Mouse (Mus musculus) large intestine, adult 2 months (tissue): ENCODE data around the gene Kazn. TPM values are rescaled to one million over a fixed set of nuclear protein-coding genes. Genes with fewer than 3 reads are reported as not detected.

Experiments
- DNase-seq: peaks from one replicate; pipeline ENCODE4 v3.0.0-alpha.2; 2012; ENCODE audit warnings: low read depth, low spot score
- WGBS: fragments of 180-500 bp; shearing (Covaris S2); methylation state at CpG from one replicate; pipeline ENCODE4 v1.1.7; 2018; 5-methylcytosine and 5-hydroxymethylcytosine counted together
- polyA plus RNA-seq: library from polyadenylated mRNA; depleted of rRNA; stranded (reverse); fragments of >200 nt; gene quantifications from 2 replicates; pipeline ENCODE4 v1.2.3, GENCODE M21; 2012

Kazn gene
- polyA plus RNA-seq, 1 experiment, result 7.3 TPM

DNA sequence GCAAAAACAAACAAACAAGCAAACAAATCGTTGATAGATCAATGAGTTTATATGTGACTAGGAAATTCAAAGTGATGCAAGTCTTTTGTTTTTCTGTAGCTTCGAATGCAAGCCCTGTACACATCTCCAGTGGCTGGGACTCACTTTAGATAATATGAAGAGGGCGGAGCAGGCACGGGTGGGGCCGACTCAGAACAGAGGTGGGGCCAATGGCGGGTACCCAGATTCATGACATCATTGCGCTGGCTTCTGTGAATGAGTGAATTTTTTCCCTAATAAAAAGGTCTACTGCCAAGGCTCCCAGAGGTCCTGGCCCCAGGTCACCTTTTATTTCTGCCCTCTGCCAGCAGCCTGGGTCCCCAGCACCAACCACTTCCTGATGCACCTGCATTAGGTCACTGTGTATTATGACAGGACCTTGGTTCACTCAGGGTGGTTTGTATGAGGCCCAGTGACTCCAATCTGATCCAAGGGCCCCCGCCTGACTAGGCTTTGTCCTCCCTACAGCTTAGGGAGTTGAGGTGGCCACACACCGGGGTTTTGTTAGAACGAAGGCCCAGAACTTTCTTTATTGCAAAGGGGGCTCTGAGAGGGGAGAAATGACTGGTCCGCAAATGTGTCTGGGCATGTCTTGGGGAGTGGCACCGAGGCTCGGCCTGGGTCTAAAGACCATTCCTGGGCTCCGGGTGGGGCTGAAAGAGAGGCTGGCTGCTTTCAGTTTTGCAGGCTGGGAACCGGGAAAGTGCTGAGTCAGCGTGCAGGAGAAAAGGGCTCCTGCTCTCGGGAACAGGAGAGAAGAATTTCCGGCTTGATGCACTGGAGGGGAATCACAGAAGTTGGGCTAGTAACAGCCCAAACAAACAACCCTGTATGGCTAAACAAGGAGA, 68.1 kb downstream of the Kazn start:
- DNase-seq, result peak; percentile 79
- WGBS, result 24% methylated on average over 18 of the region's 18 CpGs

DNA sequence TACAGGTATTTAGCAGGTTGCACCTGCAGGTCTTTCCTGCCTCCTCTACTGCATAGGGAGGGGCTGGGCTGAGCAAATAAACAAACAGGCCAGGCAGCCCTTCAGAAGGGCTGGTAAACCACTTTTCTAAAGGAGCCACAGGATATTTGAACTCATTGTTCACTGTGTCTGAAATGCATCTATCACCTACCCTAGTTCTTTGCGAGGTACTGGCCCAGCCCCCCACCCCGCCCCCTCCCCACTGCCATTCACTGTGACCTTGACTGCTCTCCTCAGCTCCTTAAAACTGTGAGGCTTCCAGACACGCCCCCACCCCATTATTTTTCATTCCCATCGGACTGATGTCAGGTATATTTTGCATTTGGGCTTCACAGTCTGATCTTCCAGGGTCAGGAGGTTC, 69.6 kb downstream of the Kazn start:
- WGBS, result 68% methylated on average over 4 of the region's 4 CpGs
- DNase-seq, result no peak

DNA sequence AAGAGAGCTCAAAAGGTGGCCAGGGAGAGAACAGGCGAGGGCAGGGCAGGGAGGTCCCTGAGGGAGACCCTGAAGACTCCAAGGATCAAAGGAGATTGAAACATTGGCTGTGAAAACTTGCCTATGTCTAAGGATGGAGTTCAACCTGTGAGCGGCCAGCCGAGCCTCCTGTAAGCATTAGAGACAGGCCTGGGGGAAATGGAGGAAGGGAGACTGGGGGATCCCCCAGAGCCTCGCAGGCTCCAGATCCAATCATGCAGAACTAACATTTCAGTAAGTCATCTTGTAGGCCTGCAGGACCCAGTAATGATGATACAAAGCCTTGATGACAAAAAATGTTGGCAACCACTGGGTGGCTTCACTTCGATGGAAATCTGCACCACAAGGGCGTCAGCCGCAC, 70.8 kb downstream of the Kazn start:
- WGBS, result 82% methylated on average over 7 of the region's 7 CpGs
- DNase-seq, result no peak

DNA sequence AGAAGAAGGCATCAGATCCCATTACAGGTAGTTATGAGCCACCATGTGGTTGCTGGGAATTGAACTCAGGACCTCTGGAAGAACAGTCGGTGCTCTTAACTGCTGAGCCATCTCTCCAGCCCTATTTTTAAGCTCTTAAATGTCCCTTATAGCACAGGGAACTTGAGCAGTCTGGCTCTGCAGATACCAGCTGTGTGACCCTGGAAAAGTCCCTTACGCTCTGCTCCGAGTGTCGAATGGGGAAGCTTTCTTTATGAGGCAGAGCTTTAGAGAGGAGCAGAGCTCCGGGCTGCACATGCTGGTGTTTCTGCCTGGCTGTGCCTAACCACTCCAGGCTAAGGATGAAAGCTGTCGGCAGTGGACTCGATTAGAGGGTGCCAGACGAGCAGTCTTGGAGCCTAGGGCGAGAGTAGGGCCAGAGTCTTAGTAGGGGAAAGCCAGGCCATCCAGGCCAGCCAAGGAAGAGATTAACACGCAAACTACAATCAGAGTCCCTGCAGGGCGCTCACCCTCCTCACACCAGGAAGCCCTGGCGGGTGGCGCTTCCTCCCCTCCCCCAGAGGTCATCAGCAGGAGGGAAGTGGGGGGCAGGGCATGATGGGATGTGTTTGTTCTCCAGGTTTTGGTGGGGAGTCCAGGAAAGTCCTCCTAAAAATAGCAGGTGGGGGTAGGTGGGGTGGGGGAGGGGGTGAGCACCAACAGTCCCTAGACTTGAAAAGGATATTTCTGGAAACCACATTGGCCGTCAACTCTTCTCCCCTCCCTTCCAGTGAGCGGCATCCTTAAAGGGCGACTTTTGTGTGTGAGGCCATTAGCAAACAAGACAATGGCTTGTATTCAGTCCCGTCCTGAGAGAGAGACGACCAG, 73.1 kb downstream of the Kazn start:
- 59% methylated on average over 18 of the region's 18 CpGs for WGBS
- DNase-seq, result no peak

DNA sequence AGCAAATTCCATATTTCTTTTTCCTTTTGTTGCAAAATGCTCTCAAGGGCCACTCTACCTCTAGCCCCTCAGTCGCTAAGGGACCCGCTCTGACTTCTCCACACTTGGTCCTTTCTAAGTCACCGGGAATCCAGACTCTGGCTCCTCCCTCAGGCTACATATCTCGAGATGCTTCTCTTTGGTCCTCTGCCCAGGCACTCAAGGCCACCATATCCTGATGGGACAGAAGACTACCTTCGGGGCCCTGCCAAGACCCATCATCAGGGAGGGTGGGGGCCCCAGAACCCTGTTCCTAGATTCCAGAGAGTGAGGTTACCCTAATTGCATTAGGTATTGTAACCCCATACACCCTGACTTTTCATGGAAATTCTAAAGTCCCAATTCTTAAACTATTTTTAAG, 73.8 kb downstream of the Kazn start:
- WGBS, result 75% methylated on average over 5 of the region's 5 CpGs
- DNase-seq, result no peak

DNA sequence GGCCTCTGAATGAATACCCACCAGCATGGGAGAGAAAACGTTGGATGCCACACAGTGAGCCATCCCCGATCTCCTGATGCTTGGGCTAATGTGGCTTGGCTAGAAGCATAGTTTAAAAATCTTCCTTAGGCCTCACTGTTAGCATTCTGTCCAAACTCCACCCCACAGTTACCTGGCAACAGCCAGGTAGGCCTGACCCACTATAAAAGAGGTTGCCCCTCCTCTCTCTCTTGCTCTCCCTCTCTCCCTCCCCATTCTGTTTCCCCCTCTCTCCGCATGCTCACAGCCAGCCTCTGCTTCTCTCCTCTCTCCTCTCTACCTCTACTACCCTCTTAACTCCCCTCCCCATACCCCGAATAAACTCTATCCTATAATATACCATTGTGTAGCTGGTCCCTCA, 74.8 kb downstream of the Kazn start:
- 54% methylated on average over 4 of the region's 4 CpGs for WGBS

DNA sequence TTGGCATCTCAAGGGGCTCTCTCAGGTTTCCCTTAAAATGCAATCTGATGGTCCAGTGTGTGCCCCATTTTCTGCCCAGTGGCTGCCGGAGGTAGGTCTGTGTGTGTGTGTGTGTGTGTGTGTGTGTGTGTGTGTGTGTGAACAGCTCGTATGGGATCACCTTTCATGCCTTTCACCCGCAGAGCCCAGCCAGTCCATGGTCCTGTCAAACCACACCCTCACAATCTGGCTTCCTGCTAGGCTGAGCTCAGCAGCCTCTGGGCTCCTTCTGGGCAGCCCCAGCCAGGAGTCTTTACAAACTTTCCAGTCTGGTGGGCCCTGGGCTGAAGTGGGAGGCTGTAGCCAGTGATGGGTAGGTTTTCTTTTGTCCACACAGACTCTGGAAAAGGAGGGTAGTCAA, 75.3 kb downstream of the Kazn start:
- WGBS, result 40% methylated on average over 3 of the region's 3 CpGs
- DNase-seq, result no peak

More for the DNA sequence above, 74.8 kb downstream of the Kazn start:
- no peak for DNase-seq

DNA sequence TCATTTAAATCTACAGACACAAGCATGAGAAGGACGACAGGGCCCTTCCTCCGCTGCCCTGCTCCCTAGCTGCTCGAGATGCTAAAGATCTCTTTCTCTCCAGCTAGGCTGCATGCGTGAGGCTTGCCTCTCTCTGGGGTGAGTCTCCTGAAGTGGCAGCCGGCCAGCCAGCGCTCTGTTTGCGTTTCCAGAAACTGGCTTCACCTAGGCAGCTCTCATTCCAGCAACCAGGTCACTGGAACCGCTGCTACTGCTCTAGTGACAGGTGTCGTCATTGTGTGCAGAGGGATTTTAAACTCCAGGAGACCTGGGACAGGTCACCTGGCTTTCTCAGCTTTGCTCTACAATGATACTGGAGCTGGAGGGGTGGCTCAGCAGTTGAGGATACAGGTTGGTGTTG, 76.5 kb downstream of the Kazn start:
- 65% methylated on average over 9 of the region's 9 CpGs for WGBS

DNA sequence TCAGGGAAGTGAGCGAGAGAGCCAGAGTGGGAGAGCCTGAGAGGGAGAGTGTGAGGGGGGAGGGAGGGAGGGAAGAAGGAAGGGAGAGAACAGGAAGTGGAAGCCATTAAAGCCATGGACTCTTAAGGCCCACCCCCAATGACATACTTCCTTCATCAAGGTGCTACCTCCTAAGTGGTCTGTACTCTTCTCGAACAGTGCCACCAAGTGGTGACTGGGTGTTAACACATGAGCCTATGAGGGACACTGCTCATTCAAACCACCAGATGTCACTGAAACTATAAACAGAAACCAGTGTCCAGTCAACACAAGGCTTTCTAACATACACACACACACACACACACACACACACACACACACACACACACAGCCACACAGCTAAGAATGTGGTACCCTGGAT, 77.1 kb downstream of the Kazn start:
- 100% methylated on average over 2 of the region's 2 CpGs for WGBS
- DNase-seq, result no peak

More for the DNA sequence above, 76.5 kb downstream of the Kazn start:
- DNase-seq, result no peak

DNA sequence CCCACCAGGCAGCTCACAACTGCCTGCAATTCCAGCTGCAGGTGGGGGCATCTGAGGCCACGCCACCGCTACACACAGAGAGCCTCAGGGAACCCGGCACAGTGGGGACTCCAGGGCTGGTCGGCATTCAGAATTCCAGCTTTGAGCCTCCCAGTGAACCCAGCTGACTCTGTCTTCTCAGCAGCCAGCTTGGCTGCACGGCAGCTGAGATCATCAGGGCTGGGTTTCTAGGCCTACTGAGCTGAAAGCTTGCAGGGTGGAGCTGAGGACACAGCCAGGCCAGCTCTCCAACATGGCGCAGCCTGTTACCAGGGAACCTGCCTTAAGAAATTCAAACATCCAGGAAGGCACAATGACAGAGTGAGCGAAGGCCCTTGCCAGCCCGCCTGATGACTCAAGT, 79.2 kb downstream of the Kazn start:
- 70% methylated on average over 8 of the region's 8 CpGs for WGBS

DNA sequence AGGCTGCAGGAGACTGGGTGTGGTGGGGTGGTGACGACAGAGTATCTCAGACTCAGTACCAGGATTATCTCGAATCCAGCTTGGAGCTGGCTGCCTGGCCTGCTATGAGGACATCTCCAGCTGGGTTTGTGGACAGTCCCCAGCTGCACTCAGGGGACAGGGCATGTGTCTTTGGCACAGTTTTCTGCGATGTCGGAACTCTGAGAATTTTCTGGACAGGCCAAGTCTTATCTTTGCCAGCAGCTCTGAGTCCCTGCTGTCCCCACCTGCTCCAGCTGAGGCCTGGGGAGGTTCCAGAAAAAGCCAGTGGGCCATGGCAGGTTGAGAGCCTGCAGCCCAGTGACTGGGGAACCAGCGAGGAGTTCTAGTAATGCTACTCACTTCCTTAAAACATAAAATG, 82.7 kb downstream of the Kazn start:
- no peak for DNase-seq
- 69% methylated on average over 5 of the region's 5 CpGs for WGBS

More for the DNA sequence above, 79.2 kb downstream of the Kazn start:
- no peak for DNase-seq

DNA sequence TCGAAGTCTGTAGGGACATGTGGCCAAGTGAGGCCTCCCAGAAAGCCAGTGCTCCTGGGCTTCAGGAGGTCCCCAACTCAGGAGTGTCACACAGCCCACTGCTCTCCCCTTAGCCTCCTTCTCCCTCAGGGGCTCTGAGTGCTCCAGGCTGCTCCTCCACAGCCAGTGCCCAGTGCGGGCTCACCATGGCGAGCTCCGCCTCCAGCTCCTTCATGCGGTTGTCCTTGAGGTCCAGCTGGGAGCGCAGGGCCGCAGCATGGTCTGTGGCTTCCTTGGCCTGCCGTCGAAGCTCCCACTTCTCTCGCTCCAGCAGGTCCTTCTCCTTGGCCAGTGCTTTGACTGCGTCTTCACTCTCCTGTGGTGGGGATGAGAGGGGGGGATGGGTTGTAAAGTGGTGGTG, 85.0 kb downstream of the Kazn start:
- no peak for DNase-seq
- WGBS, result 90% methylated on average over 11 of the region's 11 CpGs

DNA sequence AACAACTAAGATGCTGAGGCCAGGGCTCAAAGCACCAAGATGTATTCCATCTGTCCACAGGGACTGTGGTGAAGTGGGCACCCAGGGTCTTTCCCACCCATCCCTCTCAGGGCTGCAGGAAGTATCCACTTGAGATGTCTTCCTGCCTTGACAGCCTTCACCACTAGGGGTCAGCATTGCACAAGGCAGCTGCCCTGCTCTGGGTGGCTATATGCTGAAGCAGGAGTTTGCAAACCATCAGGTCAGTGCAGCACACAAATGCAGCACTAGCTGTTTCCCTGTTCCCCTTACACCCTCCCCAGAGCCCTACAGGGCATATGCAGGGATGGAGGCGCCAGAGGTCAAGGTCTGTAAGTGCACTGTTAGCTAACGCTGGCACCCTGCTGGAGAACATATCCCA, 85.7 kb downstream of the Kazn start:
- peak; percentile 57 for DNase-seq
- WGBS, result 31% methylated on average over 2 of the region's 2 CpGs

DNA sequence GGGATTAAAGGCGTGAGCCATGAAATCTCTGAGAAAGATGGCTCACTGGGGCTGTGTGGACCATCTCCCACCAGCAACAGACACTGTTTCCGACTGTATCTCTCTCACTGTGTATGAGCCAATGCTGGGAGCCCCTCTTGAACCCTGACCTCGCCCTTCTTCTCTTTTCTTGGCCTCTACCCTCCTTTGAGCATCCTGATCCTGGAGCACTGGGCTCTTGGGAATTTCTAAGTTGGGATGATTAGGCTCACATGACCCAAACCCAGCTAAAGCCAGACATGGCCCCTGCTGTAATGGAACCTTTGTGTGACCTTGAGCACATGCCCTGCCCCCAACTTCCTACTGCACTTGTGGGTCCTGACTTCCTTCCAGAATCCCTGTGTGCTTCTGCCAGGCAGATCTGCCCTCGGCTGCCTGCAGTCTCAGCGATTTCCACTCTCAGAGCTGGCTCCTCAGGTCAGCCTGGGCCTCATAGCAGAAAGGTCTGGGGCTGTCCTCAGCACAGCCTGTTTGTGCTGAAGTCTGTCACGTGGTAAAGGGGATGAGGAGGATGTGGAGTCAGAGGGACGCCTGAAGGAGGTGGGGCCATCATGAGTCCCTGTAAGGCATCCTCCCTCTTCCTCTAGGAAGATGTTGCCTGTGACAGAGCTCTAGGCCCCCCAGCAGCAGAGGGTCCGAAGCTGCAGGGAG, 86.3 kb downstream of the Kazn start:
- no peak for DNase-seq
- 64% methylated on average over 8 of the region's 8 CpGs for WGBS

DNA sequence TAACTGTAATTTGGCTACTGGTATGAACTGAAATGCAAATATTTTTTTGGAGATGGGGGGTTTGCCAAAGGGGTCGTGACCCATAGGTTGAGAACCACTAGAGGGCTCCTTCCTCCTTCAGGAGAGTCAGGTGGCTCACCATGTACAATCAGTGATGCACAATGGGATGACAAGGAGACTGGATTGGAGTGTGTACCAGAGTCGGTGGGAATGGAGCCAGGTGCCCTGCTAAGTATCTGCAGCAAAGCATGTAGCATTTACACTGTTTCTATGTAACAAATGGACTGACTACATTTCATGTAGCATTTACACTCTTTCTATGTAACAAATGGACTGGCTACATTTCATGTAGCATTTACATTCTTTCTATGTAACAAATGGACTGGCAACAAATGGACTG, 89.1 kb downstream of the Kazn start:
- 74% methylated on average over 2 of the region's 2 CpGs for WGBS
- DNase-seq, result no peak

DNA sequence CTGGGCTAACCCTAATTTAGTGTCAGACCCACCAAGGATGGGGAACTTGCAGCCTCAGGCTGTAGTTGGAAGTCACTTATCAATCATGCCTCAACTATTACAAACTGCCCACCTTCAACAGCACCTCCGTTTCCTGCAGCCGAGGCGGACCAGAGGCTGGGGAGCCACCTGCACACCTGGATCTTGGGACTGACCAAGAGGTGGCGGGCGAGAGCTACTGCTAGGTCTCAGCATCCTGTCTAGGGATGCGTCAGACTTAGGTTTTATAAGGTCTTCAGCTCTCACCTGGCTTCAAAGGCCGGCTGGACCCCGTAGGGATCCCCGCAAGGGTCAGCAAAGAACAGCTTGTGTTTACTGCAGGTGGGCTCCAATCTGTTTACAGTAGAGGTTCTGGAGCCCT, 90.0 kb downstream of the Kazn start:
- DNase-seq, result no peak
- 81% methylated on average over 9 of the region's 9 CpGs for WGBS

DNA sequence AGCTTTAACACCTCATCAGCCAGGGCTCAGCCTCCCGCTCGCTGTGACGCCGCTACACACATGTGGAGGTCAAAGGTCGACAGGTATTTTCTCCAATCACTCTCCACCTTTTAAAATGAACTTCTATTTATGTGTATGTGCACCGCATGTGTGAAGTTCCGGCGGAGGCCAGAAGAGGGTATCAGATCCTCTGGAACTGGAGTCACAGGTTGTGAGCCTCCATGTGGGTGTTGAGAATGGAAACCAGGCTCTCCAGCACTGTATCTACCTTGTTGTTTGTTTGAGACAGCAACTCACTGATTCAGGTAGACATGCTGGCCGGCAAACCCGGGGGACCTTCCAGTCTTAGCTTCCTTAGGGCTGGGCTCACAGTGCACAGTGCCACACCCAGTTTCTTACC, 91.5 kb downstream of the Kazn start:
- WGBS, result 94% methylated on average over 10 of the region's 10 CpGs
- DNase-seq, result no peak

DNA sequence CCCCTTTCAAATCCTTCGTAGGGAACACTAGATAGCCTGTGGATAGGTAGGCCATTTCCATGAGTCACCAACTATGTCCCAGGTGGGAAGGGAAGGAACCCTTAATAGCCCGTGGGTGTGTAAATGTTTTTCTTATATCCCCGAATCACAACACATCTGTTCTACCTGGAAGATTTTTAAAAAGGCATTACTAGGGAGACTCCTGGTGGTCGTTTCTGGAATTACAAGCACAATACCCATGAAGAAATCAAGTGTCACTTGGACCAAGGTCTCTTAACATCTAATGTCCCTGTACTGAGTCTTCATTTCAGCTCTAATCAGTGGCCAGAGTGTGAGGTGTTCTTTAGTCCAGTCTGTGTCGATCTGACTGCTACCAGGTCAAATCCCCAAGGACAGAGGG, 95.1 kb downstream of the Kazn start:
- WGBS, result 21% methylated on average over 5 of the region's 5 CpGs
- DNase-seq, result peak; percentile 50

DNA sequence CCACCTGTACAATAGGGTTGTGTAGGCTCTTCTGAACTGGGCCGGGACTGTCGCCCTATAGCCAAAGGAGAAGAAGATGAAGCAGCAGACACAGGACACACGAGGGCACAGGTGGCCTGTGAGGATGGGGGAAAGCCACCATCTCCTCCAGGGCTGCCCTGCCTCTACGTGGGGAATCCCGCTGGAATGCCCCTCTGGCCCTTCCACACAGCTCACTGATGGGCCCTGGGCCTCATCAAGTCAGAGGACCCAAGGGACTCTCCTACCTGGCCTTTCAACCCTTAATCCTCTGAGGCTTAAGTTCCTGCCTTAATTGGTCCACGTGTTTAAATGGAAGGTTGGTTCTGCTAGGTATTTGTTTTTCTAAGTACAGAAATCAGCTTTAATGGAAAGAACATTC, 95.9 kb downstream of the Kazn start:
- no peak for DNase-seq
- WGBS, result 89% methylated on average over 6 of the region's 6 CpGs

DNA sequence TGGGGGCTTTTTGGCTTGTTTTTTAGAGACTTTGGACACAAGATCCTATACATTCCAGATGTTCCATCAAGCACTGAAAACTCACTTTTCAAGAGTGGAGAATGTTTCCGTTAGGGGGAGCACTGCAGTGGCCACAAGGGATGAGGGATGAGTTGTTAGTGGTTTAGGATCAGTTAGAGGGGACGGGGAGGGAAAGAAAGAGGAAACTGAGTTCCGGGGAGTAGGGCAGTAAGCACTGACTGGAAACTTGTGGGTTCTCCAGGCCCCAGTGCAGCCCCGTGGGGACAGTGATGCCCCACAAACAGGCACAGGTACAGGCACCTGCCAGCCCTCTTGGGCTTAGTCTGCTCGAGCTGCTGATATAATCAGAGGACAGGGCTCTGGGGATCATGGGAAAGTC, 99.5 kb downstream of the Kazn start:
- DNase-seq, result no peak

More for the DNA sequence above, 99.5 kb downstream of the Kazn start:
- 88% methylated on average over 5 of the region's 5 CpGs for WGBS
